Mouse (Mus musculus) forebrain, embryonic 12.5 days (tissue): ENCODE data around the gene Sh2b2. TPM values are rescaled to one million over a fixed set of nuclear protein-coding genes. Genes with fewer than 3 reads are reported as not detected.

Source experiments
- ATAC-seq: fragments of 200-750 bp; cut with Nextera tagmentation; 2 replicates; pipeline ENCODE4 v1.8.0; 2017; ENCODE audit warnings: moderate TSS enrichment; ENCODE audit not compliant: low FRiP score
- H3K27ac ChIP-seq: fragments of 300-500 bp; sonication (generic); 2 replicates; pipeline ENCODE4 v1.5.1; 2016; ENCODE audit warnings: mild to moderate bottlenecking
- H3K27me3 ChIP-seq: fragments of 300-500 bp; sonication (generic); 2 replicates; pipeline ENCODE4 v1.6.1; 2016; ENCODE audit warnings: mild to moderate bottlenecking
- H3K36me3 ChIP-seq: fragments of 300-500 bp; sonication (generic); replicated peaks from 2 replicates; pipeline ENCODE4 v1.6.1; 2016; ENCODE audit warnings: mild to moderate bottlenecking
- H3K4me1 ChIP-seq: fragments of 300-500 bp; sonication (generic); 2 replicates; pipeline ENCODE4 v1.6.1; 2016
- H3K4me2 ChIP-seq: fragments of 300-500 bp; sonication (generic); 2 replicates; pipeline ENCODE4 v1.6.1; 2016; ENCODE audit warnings: mild to moderate bottlenecking, moderate library complexity
- H3K4me3 ChIP-seq: fragments of 300-500 bp; sonication (generic); replicated peaks from 2 replicates; pipeline ENCODE4 v1.5.1; 2016; ENCODE audit warnings: mild to moderate bottlenecking
- H3K9ac ChIP-seq: fragments of 300-500 bp; sonication (generic); 2 replicates; pipeline ENCODE4 v1.6.1; 2016; ENCODE audit warnings: mild to moderate bottlenecking
- H3K9me3 ChIP-seq: fragments of 300-500 bp; sonication (generic); 2 replicates; pipeline ENCODE4 v1.6.1; 2016
- WGBS: fragments of 180-500 bp; shearing (Covaris S2); methylation state at CpG from one replicate; pipeline ENCODE4 v1.1.7; 2016; 5-methylcytosine and 5-hydroxymethylcytosine counted together
- polyA plus RNA-seq: library from polyadenylated mRNA; unstranded; fragments of >200 nt; fragmentation: Nextera tagmentation; extraction: Ambion mirVana; gene quantifications from 2 replicates; pipeline ENCODE4 v1.2.1, GENCODE M21; 2016

The Sh2b2 gene
- polyA plus RNA-seq, 1 experiment from 2014 or later: 19.6 TPM

GRCm38 (mm10) chr5:136258919-136259318 lies 12.6 kb upstream of the Sh2b2 start:
- H3K9ac ChIP-seq: no peak overlapping the region
- H3K4me1 ChIP-seq: no peaks in the 10 kb centered on the region; the same call in 1 of the 2 replicates
- no peak overlapping the region for H3K27ac ChIP-seq
- H3K9me3 ChIP-seq: no peaks in the 10 kb centered on the region
- no peak overlapping the region for H3K4me2 ChIP-seq
- no peak for ATAC-seq
- H3K36me3 ChIP-seq: peaks cover 15% of the 10 kb centered on the region
- no peaks in the 10 kb centered on the region for H3K27me3 ChIP-seq
- H3K4me3 ChIP-seq: no peak overlapping the region
- 41% methylated on average over 6 of the region's 6 CpGs for WGBS

DNA sequence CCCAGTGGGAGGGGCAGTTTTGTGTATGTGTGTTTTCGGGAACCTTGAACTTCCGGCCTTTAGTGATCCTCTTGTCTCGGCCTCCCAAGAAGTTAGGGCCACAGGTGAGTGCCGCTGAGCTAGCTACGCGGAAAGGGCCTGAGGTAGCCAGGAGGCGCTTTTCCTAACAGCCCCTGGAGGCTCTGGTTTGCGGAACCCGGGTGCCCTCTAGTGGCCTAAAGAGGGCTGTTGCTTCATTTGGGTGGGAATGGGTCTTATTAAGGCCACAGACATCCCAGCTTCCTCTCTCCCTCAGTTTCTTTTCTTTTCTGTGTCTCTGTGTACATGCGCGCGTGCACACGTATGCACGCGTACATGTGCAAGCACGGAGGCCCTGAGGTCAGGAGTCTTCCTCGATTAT lies 6.5 kb upstream of the Sh2b2 start:
- H3K9me3 ChIP-seq: no peaks in the 10 kb centered on the region
- H3K36me3 ChIP-seq: peaks cover 33% of the 10 kb centered on the region
- 14% methylated on average over 17 of the region's 17 CpGs for WGBS
- no peak overlapping the region for H3K4me2 ChIP-seq
- no peak overlapping the region for H3K27ac ChIP-seq
- peak; percentile 44; the same call in 1 of the 2 replicates for ATAC-seq
- H3K9ac ChIP-seq: no peak overlapping the region
- no peak overlapping the region for H3K4me3 ChIP-seq
- no peaks in the 10 kb centered on the region for H3K4me1 ChIP-seq
- no peaks in the 10 kb centered on the region for H3K27me3 ChIP-seq

GRCm38 (mm10) chr5:136251004-136251403 lies 4.6 kb upstream of the Sh2b2 start:
- Histone ChIP-seq H3K4me1 (0 out of 2 replicates have a peak, but pooled peaks cover under 1% of the 10 kb centered on the region), H3K27ac (no peak overlapping the region), H3K36me3 (peaks cover 28% of the 10 kb centered on the region), H3K9me3 (no peaks in the 10 kb centered on the region), H3K4me2 (no peak overlapping the region), H3K9ac (no peak overlapping the region), H3K4me3 (no peak overlapping the region), H3K27me3 (no peaks in the 10 kb centered on the region)
- ATAC-seq: no peak
- 51% methylated on average over 7 of the region's 7 CpGs for WGBS

DNA sequence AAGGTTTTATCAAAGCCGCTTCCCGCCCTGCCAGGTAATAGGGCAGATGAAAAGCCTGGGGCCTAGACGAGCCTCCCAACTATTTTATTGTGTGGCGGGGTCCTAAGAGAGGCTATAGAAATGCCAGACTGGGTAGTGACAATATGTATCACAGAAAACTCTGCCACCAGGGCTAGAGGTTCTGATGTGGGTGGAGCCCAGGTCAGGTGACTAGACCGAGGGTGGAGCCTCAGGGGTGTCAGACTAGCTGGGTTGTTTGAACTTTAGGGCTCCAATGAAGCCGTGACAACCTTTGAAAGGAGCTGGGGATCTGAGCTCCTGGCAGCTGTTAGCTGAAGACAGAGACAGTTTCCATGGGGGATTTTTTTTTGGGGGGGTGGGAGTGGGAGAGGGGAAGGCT lies 2.1 kb upstream of the Sh2b2 start:
- Histone ChIP-seq H3K4me2 (no peak overlapping the region), H3K27ac (no peak overlapping the region), H3K4me1 (peaks cover 17% of the 10 kb centered on the region), H3K9ac (no peak overlapping the region), H3K4me3 (no peak overlapping the region), H3K9me3 (no peaks in the 10 kb centered on the region), H3K36me3 (peaks cover 16% of the 10 kb centered on the region), H3K27me3 (0 out of 2 replicates have a peak, but pooled peaks cover 9% of the 10 kb centered on the region)
- WGBS: 66% methylated on average over 6 of the region's 6 CpGs
- no peak for ATAC-seq

DNA sequence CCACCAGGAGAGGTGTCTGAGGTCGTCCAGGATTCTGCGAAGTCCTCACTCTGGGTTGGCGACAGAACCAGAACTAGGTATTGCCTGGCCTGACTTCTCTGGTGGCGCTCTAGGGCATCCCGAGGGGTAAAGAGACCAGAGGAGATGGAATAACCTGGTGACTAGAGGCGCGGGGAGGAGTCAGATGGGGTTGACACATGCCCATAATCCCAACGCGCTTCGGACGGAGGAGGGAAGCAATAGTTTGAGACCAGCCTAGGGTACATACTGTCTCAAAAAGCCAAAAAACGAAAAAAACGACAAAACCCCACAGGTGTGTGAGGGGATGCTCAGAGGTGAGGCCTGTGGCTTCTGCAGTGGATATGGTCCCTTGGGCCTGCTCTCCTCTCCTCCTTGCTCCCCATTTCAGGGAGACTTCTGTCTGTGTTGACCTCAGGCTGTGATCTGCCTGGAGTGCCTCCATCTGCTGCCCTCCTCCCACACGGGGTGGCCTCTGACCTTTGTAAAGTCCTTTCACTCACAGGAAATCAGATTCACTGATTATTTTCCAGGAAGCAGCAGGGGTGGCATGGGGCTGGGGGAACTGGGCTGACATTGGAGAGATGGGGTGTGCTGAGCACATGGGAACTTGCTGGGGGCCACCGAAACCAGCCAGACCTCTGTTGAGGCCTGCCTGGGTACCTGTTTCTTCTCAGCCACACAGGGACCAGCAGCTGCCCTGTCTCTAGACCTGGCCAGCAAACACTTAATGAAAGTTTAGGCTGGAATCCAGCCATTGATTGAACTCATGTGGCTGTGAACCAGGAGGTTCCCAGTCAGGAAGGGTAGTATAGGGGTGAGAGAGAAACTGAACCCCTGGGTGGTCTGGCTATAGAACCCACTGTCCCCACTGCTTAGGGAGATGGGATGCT lies 560 bp downstream of the Sh2b2 start:
- H3K4me1 ChIP-seq: peaks cover 39% of the 10 kb centered on the region
- H3K4me2 ChIP-seq: peak overlapping the region; percentile 88
- no peaks in the 10 kb centered on the region for H3K9me3 ChIP-seq
- peak overlapping the region; percentile 80; the same call in 1 of the 2 replicates for H3K9ac ChIP-seq
- peak; percentile 2; the same call in 1 of the 2 replicates for ATAC-seq
- peak overlapping the region; percentile 67 for H3K4me3 ChIP-seq
- H3K36me3 ChIP-seq: peaks cover 6% of the 10 kb centered on the region; the same call in 1 of the 2 replicates
- peak overlapping the region; percentile 78; the same call in 1 of the 2 replicates for H3K27ac ChIP-seq
- 15% methylated on average over 15 of the region's 15 CpGs for WGBS
- H3K27me3 ChIP-seq: 0 out of 2 replicates have a peak, but pooled peaks cover 9% of the 10 kb centered on the region

DNA sequence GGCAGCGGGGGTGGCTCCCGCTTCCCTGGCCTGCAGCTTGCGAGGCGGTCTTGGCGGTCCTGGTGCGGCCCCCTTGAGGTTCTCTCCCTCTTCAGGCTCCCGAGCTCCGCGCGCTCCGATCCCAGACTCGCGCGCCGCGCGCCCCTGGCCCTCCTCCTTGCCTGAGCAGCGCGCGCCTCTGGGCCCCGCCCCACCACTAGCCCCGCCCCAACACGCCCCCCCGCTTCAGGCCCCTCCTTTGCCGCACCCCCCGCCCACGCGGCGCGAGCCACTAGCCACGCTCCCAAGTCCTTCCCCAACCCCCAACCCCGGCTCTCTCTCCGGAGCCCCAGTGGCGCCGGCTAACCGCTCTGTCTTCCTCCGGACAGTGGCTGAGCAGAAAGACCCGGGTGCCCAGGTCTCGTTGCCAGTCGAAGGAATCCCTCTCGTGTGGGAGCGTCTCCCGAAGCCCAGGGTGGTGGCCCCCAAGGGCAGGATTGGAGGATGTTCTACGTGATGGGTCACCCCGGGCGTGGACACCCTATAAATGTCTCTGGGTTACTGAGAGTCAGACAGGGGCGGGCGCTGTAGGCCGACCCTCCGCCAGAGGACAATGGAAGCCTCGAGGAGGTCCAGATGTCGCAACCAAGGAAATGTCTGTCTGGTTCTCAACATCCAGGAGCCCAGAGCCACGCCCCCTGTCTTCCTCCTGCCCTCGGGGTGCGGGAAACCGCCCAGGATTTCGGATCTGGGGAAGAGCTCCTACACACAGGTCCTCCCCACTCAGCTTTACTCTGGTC lies 1.4 kb downstream of the Sh2b2 start:
- WGBS: under 1% methylated on average over 41 of the region's 57 CpGs

GRCm38 (mm10) chr5:136243851-136244761 lies 2.2 kb downstream of the Sh2b2 start:
- H3K27ac ChIP-seq: peak overlapping the region; percentile 78
- H3K9me3 ChIP-seq: no peaks in the 10 kb centered on the region
- H3K4me1 ChIP-seq: peaks cover 42% of the 10 kb centered on the region
- H3K36me3 ChIP-seq: no peaks in the 10 kb centered on the region; the same call in 1 of the 2 replicates
- peak overlapping the region; percentile 67 for H3K4me3 ChIP-seq
- WGBS: under 1% methylated on average over 58 of the region's 67 CpGs
- peak; percentile 61 for ATAC-seq
- H3K27me3 ChIP-seq: 0 out of 2 replicates have a peak, but pooled peaks cover 9% of the 10 kb centered on the region
- peak overlapping the region; percentile 80 for H3K9ac ChIP-seq
- H3K4me2 ChIP-seq: peak overlapping the region; percentile 88

More for the DNA sequence above, 1.4 kb downstream of the Sh2b2 start:
- peak overlapping the region; percentile 88 for H3K4me2 ChIP-seq
- ATAC-seq: peak; percentile 84
- peak overlapping the region; percentile 80 for H3K9ac ChIP-seq
- H3K27ac ChIP-seq: peak overlapping the region; percentile 78
- 0 out of 2 replicates have a peak, but pooled peaks cover 9% of the 10 kb centered on the region for H3K27me3 ChIP-seq
- H3K36me3 ChIP-seq: peaks cover 1% of the 10 kb centered on the region; the same call in 1 of the 2 replicates
- H3K4me1 ChIP-seq: peaks cover 42% of the 10 kb centered on the region
- no peaks in the 10 kb centered on the region for H3K9me3 ChIP-seq
- peak overlapping the region; percentile 67 for H3K4me3 ChIP-seq

- 0 out of 2 replicates have a peak, but pooled peaks cover 13% of the 10 kb centered on the region for H3K27me3 ChIP-seq
- peaks cover 56% of the 10 kb centered on the region for H3K4me1 ChIP-seq
- no peaks in the 10 kb centered on the region for H3K9me3 ChIP-seq
- no peak overlapping the region for H3K27ac ChIP-seq
- no peak overlapping the region for H3K4me3 ChIP-seq
- H3K4me2 ChIP-seq: no peak overlapping the region
- no peak overlapping the region for H3K9ac ChIP-seq
- 81% methylated on average over 6 of the region's 6 CpGs for WGBS
- ATAC-seq: no peak
- no peaks in the 10 kb centered on the region for H3K36me3 ChIP-seq
Observed at GRCm38 (mm10) chr5:136241161-136241560, 5.2 kb downstream of the Sh2b2 start.

GRCm38 (mm10) chr5:136240381-136240780 lies 6.0 kb downstream of the Sh2b2 start:
- WGBS: 73% methylated on average over 1 of the region's 1 CpGs

DNA sequence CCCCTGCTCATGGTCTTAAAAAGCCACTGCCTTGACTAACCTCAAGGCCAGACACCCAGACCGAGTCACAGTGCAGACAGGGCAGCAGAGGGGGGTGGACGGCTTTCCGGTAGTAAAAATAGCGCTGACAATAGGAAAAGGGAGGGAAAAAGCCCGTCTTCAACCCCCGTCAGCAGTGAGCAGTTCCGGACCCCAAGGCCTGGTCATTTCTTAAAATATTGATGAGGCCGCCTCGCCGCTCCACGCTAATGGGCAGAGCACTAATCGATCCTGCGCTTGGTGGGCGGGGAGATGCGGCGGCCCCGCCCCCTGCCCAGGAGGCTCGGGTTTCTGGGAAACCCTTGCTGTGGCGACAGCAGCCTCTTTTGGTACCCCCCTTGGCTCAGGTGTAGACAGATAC lies 8.7 kb downstream of the Sh2b2 start:
- peaks cover 39% of the 10 kb centered on the region for H3K4me1 ChIP-seq
- 0 out of 2 replicates have a peak overlapping the region, but pooled peaks have one; percentile 27 for H3K9ac ChIP-seq
- H3K27ac ChIP-seq: no peak overlapping the region
- H3K27me3 ChIP-seq: 0 out of 2 replicates have a peak, but pooled peaks cover 4% of the 10 kb centered on the region
- peak overlapping the region; percentile 56 for H3K4me2 ChIP-seq
- no peaks in the 10 kb centered on the region for H3K9me3 ChIP-seq
- peak overlapping the region; percentile 26 for H3K4me3 ChIP-seq
- H3K36me3 ChIP-seq: no peaks in the 10 kb centered on the region
- WGBS: 3% methylated on average over 19 of the region's 19 CpGs
- ATAC-seq: no peak

More at GRCm38 (mm10) chr5:136240381-136240780, 6.0 kb downstream of the Sh2b2 start:
- no peaks in the 10 kb centered on the region for H3K36me3 ChIP-seq
- no peak overlapping the region for H3K4me2 ChIP-seq
- no peaks in the 10 kb centered on the region for H3K9me3 ChIP-seq
- no peak overlapping the region for H3K27ac ChIP-seq
- H3K4me1 ChIP-seq: peaks cover 50% of the 10 kb centered on the region
- H3K4me3 ChIP-seq: no peak overlapping the region
- no peak overlapping the region for H3K9ac ChIP-seq
- no peak for ATAC-seq
- H3K27me3 ChIP-seq: 0 out of 2 replicates have a peak, but pooled peaks cover 8% of the 10 kb centered on the region

GRCm38 (mm10) chr5:136236611-136237010 lies 9.7 kb downstream of the Sh2b2 start:
- Histone ChIP-seq H3K4me2 (no peak overlapping the region), H3K4me1 (peaks cover 32% of the 10 kb centered on the region), H3K27me3 (peaks cover 10% of the 10 kb centered on the region; the same call in 1 of the 2 replicates), H3K9me3 (no peaks in the 10 kb centered on the region), H3K9ac (no peak overlapping the region), H3K27ac (no peak overlapping the region), H3K4me3 (no peak overlapping the region), H3K36me3 (peaks cover 5% of the 10 kb centered on the region)
- ATAC-seq: no peak
- 89% methylated on average over 5 of the region's 5 CpGs for WGBS
